Mouse (Mus musculus): Measurements from ENCODE around the gene Olfr224.

GRCm38 (mm10) chr11:58578636-58579035 is 8.3 kb upstream of the Olfr224 start:
- TF ChIP-seq POLR2A (IDR thresholded peaks at IDR 0.05; ENCODE audit: insufficient read depth, low read depth, low read length) (no peak), CTCF (IDR thresholded peaks at IDR 0.05; ENCODE audit: insufficient read depth, low read depth, low read length) (no peak)
